Mouse (Mus musculus) forebrain, embryonic 12.5 days (tissue): ENCODE data around the gene Slc25a13. TPM values are rescaled to one million over a fixed set of nuclear protein-coding genes. Genes with fewer than 3 reads are reported as not detected.
"Not testable (repeated sequence)": the region's sequence is repeated elsewhere in the genome, so short reads cannot be mapped to it uniquely, and the experiment has no call there.

ENCODE experiments used
- ATAC-seq: fragments of 200-750 bp; cut with Nextera tagmentation; 2 replicates; pipeline ENCODE4 v1.8.0; 2017; ENCODE audit warnings: moderate TSS enrichment; ENCODE audit not compliant: low FRiP score
- H3K27ac ChIP-seq: fragments of 300-500 bp; sonication (generic); 2 replicates; pipeline ENCODE4 v1.5.1; 2016; ENCODE audit warnings: mild to moderate bottlenecking
- H3K27me3 ChIP-seq: fragments of 300-500 bp; sonication (generic); 2 replicates; pipeline ENCODE4 v1.6.1; 2016; ENCODE audit warnings: mild to moderate bottlenecking
- H3K36me3 ChIP-seq: fragments of 300-500 bp; sonication (generic); replicated peaks from 2 replicates; pipeline ENCODE4 v1.6.1; 2016; ENCODE audit warnings: mild to moderate bottlenecking
- H3K4me1 ChIP-seq: fragments of 300-500 bp; sonication (generic); 2 replicates; pipeline ENCODE4 v1.6.1; 2016
- H3K4me2 ChIP-seq: fragments of 300-500 bp; sonication (generic); 2 replicates; pipeline ENCODE4 v1.6.1; 2016; ENCODE audit warnings: mild to moderate bottlenecking, moderate library complexity
- H3K4me3 ChIP-seq: fragments of 300-500 bp; sonication (generic); replicated peaks from 2 replicates; pipeline ENCODE4 v1.5.1; 2016; ENCODE audit warnings: mild to moderate bottlenecking
- H3K9ac ChIP-seq: fragments of 300-500 bp; sonication (generic); 2 replicates; pipeline ENCODE4 v1.6.1; 2016; ENCODE audit warnings: mild to moderate bottlenecking
- H3K9me3 ChIP-seq: fragments of 300-500 bp; sonication (generic); 2 replicates; pipeline ENCODE4 v1.6.1; 2016
- WGBS: fragments of 180-500 bp; shearing (Covaris S2); methylation state at CpG from one replicate; pipeline ENCODE4 v1.1.7; 2016; 5-methylcytosine and 5-hydroxymethylcytosine counted together
- polyA plus RNA-seq: library from polyadenylated mRNA; unstranded; fragments of >200 nt; fragmentation: Nextera tagmentation; extraction: Ambion mirVana; gene quantifications from 2 replicates; pipeline ENCODE4 v1.2.1, GENCODE M21; 2016

Gene Slc25a13
- polyA plus RNA-seq, 1 experiment from 2014 or later, result 23.6 TPM

- not testable (repeated sequence) for H3K27ac ChIP-seq, H3K4me2 ChIP-seq, H3K4me3 ChIP-seq, H3K4me1 ChIP-seq, H3K36me3 ChIP-seq, H3K27me3 ChIP-seq, H3K9me3 ChIP-seq, ATAC-seq, H3K9ac ChIP-seq
- WGBS, result 96% methylated on average over 3 of the region's 3 CpGs
Measured at GRCm38 (mm10) chr6:6198056-6198455, 18.9 kb downstream of the Slc25a13 start.

DNA sequence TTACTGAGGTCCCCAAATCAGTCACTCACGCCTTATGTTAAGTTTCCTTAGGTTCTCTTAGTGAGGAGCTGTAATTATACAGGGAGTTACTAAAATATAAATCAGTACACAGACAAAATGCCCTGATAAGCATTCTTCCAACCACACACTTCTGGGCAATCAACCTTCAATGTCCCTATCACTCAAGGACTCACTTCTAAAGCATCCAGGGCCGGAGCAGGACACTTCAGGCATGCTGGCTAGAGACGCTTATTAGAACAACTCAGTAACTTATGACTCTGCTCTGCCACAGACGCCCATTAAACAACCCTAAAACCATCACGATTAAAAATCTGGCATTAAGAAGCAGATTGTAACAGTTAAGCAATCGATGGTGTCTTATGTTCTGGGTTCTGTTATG lies 19.6 kb downstream of the Slc25a13 start:
- no peaks in the 10 kb centered on the region for H3K36me3 ChIP-seq
- H3K27me3 ChIP-seq, result no peaks in the 10 kb centered on the region
- H3K4me2 ChIP-seq, result no peak overlapping the region
- WGBS, result 90% methylated on average over 6 of the region's 6 CpGs
- H3K4me3 ChIP-seq, result no peak overlapping the region
- no peak overlapping the region for H3K9ac ChIP-seq
- no peaks in the 10 kb centered on the region for H3K4me1 ChIP-seq
- no peaks in the 10 kb centered on the region for H3K9me3 ChIP-seq
- no peak for ATAC-seq
- H3K27ac ChIP-seq, result no peak overlapping the region

GRCm38 (mm10) chr6:6196527-6196926 lies 20.4 kb downstream of the Slc25a13 start:
- Histone ChIP-seq H3K4me1 (no peaks in the 10 kb centered on the region), H3K27ac (no peak overlapping the region), H3K4me3 (no peak overlapping the region), H3K9me3 (no peaks in the 10 kb centered on the region), H3K27me3 (no peaks in the 10 kb centered on the region), H3K4me2 (no peak overlapping the region), H3K36me3 (no peaks in the 10 kb centered on the region), H3K9ac (no peak overlapping the region)
- 86% methylated on average over 4 of the region's 4 CpGs for WGBS
- ATAC-seq, result no peak

DNA sequence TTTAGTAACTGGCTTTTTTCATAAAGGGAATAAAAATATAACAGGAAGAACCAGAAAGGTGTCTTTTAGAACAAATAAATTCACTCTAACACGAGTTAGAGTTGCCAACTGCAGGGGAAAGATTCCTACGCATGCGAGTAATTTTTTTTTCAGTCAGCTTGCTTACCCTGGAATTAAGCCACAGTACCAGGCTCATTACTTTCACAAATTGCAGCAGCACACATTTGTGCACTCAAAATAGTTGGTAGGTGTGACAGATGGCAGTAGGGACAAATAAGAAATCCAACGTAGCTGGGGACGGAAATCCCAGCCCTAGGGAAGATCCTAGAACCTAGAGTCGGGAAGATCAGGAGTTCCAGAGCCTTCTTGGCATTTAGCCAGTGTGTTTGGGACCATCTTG lies 22.1 kb downstream of the Slc25a13 start:
- Histone ChIP-seq H3K9ac (no peak overlapping the region), H3K27me3 (no peaks in the 10 kb centered on the region), H3K9me3 (no peaks in the 10 kb centered on the region), H3K4me3 (no peak overlapping the region), H3K27ac (no peak overlapping the region), H3K36me3 (no peaks in the 10 kb centered on the region), H3K4me2 (no peak overlapping the region), H3K4me1 (no peaks in the 10 kb centered on the region)
- ATAC-seq, result no peak
- WGBS, result 91% methylated on average over 6 of the region's 6 CpGs

DNA sequence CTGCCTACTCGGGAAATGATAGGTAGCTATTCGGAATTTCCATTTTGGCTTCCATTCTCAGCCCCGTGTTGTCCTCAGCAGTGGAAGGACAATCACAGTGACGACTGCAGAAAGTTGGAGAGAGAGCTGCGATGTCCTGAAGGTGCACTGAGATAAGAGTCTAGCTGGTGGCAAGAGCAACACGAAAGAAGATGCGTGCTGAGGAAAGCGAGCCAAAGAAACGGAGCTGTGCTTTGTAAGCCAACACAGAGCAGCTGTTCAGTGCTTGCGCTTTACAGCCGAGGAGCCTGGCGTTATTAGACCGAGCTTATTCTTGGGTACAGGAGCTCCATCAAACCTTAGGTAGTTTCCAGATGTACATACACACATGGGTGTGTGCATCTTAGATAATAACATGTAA lies 23.1 kb downstream of the Slc25a13 start:
- ATAC-seq, result no peak
- WGBS, result 94% methylated on average over 13 of the region's 13 CpGs
- Histone ChIP-seq H3K9ac (no peak overlapping the region), H3K4me2 (no peak overlapping the region), H3K27me3 (no peaks in the 10 kb centered on the region), H3K4me3 (no peak overlapping the region), H3K4me1 (no peaks in the 10 kb centered on the region), H3K36me3 (no peaks in the 10 kb centered on the region), H3K27ac (no peak overlapping the region), H3K9me3 (no peaks in the 10 kb centered on the region)

DNA sequence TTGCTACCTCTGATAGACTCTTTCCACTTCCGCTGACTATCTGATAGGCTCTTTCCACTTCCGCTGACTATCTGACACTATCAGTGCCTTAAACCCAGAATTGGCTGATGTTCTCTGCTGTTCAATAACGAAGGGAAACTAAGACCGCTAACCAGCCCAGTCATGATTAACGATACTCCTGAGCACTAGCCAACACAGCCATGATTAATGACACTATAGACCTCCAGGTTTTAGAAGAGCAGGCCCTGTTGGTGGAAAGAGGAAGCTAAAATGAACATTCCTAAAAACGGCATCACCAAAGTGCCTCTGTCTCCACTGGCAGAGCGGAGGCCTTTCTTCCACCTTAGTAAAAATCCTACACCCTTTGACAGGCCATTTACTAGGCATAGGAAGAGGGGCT lies 24.6 kb downstream of the Slc25a13 start:
- H3K9ac ChIP-seq, result no peak overlapping the region
- H3K27me3 ChIP-seq, result no peaks in the 10 kb centered on the region
- H3K4me1 ChIP-seq, result no peaks in the 10 kb centered on the region
- H3K9me3 ChIP-seq, result no peaks in the 10 kb centered on the region
- H3K4me2 ChIP-seq, result no peak overlapping the region
- no peak overlapping the region for H3K4me3 ChIP-seq
- H3K36me3 ChIP-seq, result no peaks in the 10 kb centered on the region
- 90% methylated on average over 7 of the region's 7 CpGs for WGBS
- ATAC-seq, result no peak
- H3K27ac ChIP-seq, result no peak overlapping the region

DNA sequence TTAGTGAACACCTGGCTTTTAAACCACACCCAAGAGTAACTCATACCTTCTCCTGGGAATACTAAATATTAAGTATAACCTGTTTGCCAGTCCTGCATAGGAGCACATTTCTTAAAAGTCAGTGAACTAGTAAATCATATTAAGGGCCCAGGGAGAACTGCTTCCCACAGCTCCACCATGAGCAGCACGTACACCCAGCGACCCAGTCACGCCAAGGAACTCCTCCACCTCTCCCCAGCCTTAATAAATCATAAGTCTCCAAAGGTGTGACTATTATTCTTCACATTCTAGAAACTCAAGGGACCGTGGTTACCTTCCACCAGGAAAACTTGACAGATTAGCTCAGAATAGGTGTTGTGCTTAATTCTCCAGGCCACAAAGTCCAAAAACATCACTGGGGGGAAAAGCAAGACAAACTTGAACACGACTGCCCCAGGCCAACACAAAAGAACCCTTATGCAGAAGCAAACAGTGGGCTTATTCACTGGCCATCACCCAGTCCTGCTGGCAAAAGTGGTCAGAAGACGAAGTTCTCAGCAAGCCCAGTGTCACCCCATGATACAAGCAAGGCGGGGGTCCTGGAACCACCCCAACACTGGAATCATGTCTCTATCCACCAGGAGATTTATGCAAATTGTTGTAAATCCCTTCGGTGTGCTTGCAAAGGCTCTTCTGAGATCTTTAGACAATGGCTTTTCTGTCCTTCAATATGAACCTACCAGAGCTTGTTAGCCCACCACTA lies 25.2 kb downstream of the Slc25a13 start:
- WGBS, result 80% methylated on average over 8 of the region's 8 CpGs

DNA sequence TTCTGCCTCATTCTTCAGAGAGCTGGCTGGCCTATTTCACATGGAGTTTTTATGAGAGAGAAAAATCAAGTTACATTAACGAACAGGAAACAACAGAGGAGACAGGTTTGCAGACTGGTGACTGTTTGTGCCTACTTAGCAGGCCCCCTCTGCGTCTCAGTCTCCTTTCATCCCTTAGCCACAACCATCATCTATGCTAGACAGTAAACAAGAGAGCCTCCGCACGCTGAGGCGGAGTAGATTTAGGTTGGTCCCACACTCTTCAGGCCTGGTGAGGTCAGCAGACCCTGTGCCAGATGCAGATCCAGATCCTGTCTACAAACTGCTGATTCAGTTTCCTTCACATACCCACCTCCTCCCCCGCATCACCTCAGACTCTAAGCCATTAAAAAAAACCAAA lies 28.0 kb downstream of the Slc25a13 start:
- no peak for ATAC-seq
- no peak overlapping the region for H3K27ac ChIP-seq
- no peaks in the 10 kb centered on the region for H3K27me3 ChIP-seq
- H3K4me3 ChIP-seq, result no peak overlapping the region
- H3K9ac ChIP-seq, result no peak overlapping the region
- H3K4me1 ChIP-seq, result no peaks in the 10 kb centered on the region
- H3K9me3 ChIP-seq, result no peaks in the 10 kb centered on the region
- no peak overlapping the region for H3K4me2 ChIP-seq
- no peaks in the 10 kb centered on the region for H3K36me3 ChIP-seq
- 82% methylated on average over 6 of the region's 6 CpGs for WGBS

More for the DNA sequence above, 25.2 kb downstream of the Slc25a13 start:
- no peak for ATAC-seq
- Histone ChIP-seq H3K9me3 (no peaks in the 10 kb centered on the region), H3K36me3 (no peaks in the 10 kb centered on the region), H3K4me1 (no peaks in the 10 kb centered on the region), H3K4me3 (no peak overlapping the region), H3K9ac (no peak overlapping the region), H3K27me3 (no peaks in the 10 kb centered on the region), H3K4me2 (no peak overlapping the region), H3K27ac (no peak overlapping the region)

- no peak overlapping the region for H3K4me2 ChIP-seq
Measured at GRCm38 (mm10) chr6:6186468-6186867, 30.5 kb downstream of the Slc25a13 start.

DNA sequence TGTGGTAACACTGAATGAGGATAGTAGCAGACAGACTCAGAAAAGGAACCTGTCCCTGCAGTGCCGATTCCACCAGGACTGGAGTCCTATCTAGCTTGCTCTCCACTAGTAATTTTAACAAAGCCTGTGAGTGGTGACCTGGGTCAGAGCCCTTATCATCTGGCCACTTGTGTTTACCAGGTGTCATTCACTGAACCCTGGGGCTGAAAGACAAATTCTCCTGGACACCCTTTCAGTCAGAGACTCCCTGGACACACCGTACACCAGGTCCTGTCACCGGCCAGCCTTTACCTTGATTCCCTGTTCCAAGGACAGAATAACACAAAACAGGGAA lies 31.3 kb downstream of the Slc25a13 start:
- Histone ChIP-seq H3K4me3 (no peak overlapping the region), H3K9ac (no peak overlapping the region), H3K27ac (no peak overlapping the region), H3K36me3 (no peaks in the 10 kb centered on the region), H3K4me1 (no peaks in the 10 kb centered on the region), H3K4me2 (no peak overlapping the region), H3K27me3 (no peaks in the 10 kb centered on the region), H3K9me3 (no peaks in the 10 kb centered on the region)
- ATAC-seq, result no peak
- 93% methylated on average over 3 of the region's 3 CpGs for WGBS

More at GRCm38 (mm10) chr6:6186468-6186867, 30.5 kb downstream of the Slc25a13 start:
- WGBS, result 86% methylated on average over 4 of the region's 4 CpGs
- Histone ChIP-seq H3K27me3 (no peaks in the 10 kb centered on the region), H3K27ac (no peak overlapping the region), H3K9ac (no peak overlapping the region), H3K36me3 (no peaks in the 10 kb centered on the region), H3K9me3 (no peaks in the 10 kb centered on the region), H3K4me1 (no peaks in the 10 kb centered on the region), H3K4me3 (no peak overlapping the region)
- ATAC-seq, result no peak

- 90% methylated on average over 7 of the region's 7 CpGs for WGBS
- no peak overlapping the region for H3K4me2 ChIP-seq
- no peaks in the 10 kb centered on the region for H3K36me3 ChIP-seq
- H3K4me3 ChIP-seq, result no peak overlapping the region
- no peaks in the 10 kb centered on the region for H3K4me1 ChIP-seq
- ATAC-seq, result no peak
- no peaks in the 10 kb centered on the region for H3K9me3 ChIP-seq
- no peak overlapping the region for H3K27ac ChIP-seq
- no peak overlapping the region for H3K9ac ChIP-seq
- no peaks in the 10 kb centered on the region for H3K27me3 ChIP-seq
Measured at GRCm38 (mm10) chr6:6184921-6185734, 31.8 kb downstream of the Slc25a13 start.

DNA sequence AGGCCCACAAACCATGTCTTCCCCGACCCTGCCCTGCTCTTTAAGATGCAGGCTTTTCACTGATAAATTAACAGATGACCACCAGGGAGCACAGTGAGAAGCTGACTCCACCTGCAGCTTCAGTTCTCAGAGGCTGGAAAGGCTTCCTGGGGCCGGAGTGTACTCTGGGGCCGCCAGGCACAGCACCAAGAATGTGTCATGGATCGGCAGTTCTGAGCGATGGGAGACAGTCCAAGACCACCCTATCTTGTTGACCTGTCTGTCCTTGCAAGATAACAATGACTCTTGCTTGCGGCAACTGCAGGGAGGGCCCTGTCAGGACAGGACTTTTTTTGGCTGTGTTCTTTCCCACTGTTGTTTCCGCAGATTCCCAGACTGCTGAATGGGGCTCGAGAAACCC lies 33.4 kb downstream of the Slc25a13 start:
- no peak overlapping the region for H3K9ac ChIP-seq
- H3K4me3 ChIP-seq, result no peak overlapping the region
- 78% methylated on average over 8 of the region's 8 CpGs for WGBS
- no peaks in the 10 kb centered on the region for H3K9me3 ChIP-seq
- H3K4me2 ChIP-seq, result no peak overlapping the region
- H3K27ac ChIP-seq, result no peak overlapping the region
- H3K36me3 ChIP-seq, result 0 out of 2 replicates have a peak, but pooled peaks cover 4% of the 10 kb centered on the region
- H3K27me3 ChIP-seq, result no peaks in the 10 kb centered on the region
- no peaks in the 10 kb centered on the region for H3K4me1 ChIP-seq
- ATAC-seq, result no peak

GRCm38 (mm10) chr6:6182191-6182590 lies 34.8 kb downstream of the Slc25a13 start:
- ATAC-seq, result no peak
- Histone ChIP-seq H3K27ac (no peak overlapping the region), H3K4me3 (no peak overlapping the region), H3K9me3 (no peaks in the 10 kb centered on the region), H3K9ac (no peak overlapping the region), H3K4me2 (no peak overlapping the region), H3K4me1 (no peaks in the 10 kb centered on the region), H3K27me3 (no peaks in the 10 kb centered on the region), H3K36me3 (0 out of 2 replicates have a peak, but pooled peaks cover 4% of the 10 kb centered on the region)
- WGBS, result 95% methylated on average over 7 of the region's 7 CpGs
